In the genomic region with DNA sequence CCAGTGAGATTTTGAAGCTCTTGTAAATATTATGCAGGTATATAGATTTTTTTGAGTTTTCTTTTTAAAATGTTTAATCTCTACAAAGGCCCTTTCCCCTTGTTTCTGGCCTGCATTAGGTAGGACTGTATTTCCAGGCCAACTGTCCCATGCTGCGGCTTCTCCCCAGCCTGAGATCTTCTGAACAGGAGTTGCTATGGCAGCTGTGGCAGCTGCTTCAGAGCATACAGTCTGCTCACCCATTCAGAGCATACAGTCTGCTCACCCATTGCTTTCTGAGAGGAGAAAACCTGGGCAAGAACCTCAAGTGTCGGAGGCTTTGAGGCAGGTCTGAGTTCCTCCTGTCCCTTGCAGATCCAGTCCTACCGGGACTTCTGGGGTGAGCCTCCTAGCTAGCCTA, we compare ENCODE assay signal across 22 mouse cellular contexts. TPM values are rescaled to one million over a fixed set of nuclear protein-coding genes. Genes with fewer than 3 reads are reported as not detected.
DNase-seq lines count a peak whose midpoint lies in the region; ATAC-seq and TF ChIP-seq lines count a peak whose summit lies in the region.
"Had no signal": no experiment of that assay in that cellular context is flagged by ENCODE, and none has a peak within 500 bp of the region (broad histone marks: within the 10 kb centered on the region; RNA-seq: fewer than 3 reads in every experiment).

No protein-coding gene starts in this region.

- peak overlapping the region; percentile 59 for H3K27ac ChIP-seq in midbrain, embryonic 13.5 days
- H3K27ac ChIP-seq in midbrain, embryonic 10.5 days (replicated peaks): no peak overlapping the region
- peak overlapping the region; percentile 45; the same call in 1 of the 2 replicates for H3K27ac ChIP-seq in forebrain, postnatal 0 days (ENCODE audit: low read depth, low read length)
- 0 out of 2 replicates have a peak overlapping the region, but pooled peaks have one; percentile 11 for H3K27ac ChIP-seq in limb, embryonic 15.5 days
- H3K27ac ChIP-seq: embryonic facial prominence, embryonic 15.5 days; heart, adult 2 months; kidney, postnatal 0 days; liver, embryonic 12.5 days had no signal

- peak overlapping the region; percentile 36; the same call in 1 of the 2 replicates for H3K9ac ChIP-seq in midbrain, embryonic 13.5 days (replicated peaks)
- no peak overlapping the region for H3K9ac ChIP-seq in forebrain, postnatal 0 days
- H3K9ac ChIP-seq in limb, embryonic 15.5 days: no peak overlapping the region
- H3K9ac ChIP-seq: embryonic facial prominence, embryonic 15.5 days; liver, embryonic 12.5 days had no signal

- ATAC-seq in frontal cortex, adult (ENCODE audit: low TSS enrichment): 0 out of 2 replicates have a peak, but pooled peaks have one; percentile 29
- 0 out of 2 replicates have a peak, but pooled peaks have one; percentile 17 for ATAC-seq in midbrain, embryonic 13.5 days
- ATAC-seq in forebrain, postnatal 0 days: peak; percentile 55
- no peak for ATAC-seq in limb, embryonic 15.5 days (ENCODE audit: insufficient number of reproducible peaks, low FRiP score, low TSS enrichment, low read depth)
- ATAC-seq: inflammation-experienced regulatory T-cells, adult 6 months; liver, embryonic 12.5 days had no signal

- no peak overlapping the region for H3K4me2 ChIP-seq in midbrain, embryonic 13.5 days (replicated peaks)
- H3K4me2 ChIP-seq in forebrain, postnatal 0 days (ENCODE audit: low read depth): no peak overlapping the region
- H3K4me2 ChIP-seq in limb, embryonic 15.5 days: no peak overlapping the region
- H3K4me2 ChIP-seq: embryonic facial prominence, embryonic 15.5 days; liver, embryonic 12.5 days had no signal

- TF ChIP-seq CTCF in forebrain, postnatal 0 days (IDR thresholded peaks at IDR 0.05; ENCODE audit: low read depth): no peak

- no peaks in the 10 kb centered on the region for H3K36me3 ChIP-seq in midbrain, embryonic 13.5 days
- no peaks in the 10 kb centered on the region for H3K36me3 ChIP-seq in midbrain, embryonic 10.5 days
- H3K36me3 ChIP-seq in forebrain, postnatal 0 days (ENCODE audit: insufficient read depth): no peaks in the 10 kb centered on the region
- H3K36me3 ChIP-seq in limb, embryonic 15.5 days: no peaks in the 10 kb centered on the region
- H3K36me3 ChIP-seq: embryonic facial prominence, embryonic 15.5 days had no signal

- WGBS in midbrain, embryonic 13.5 days: 48% methylated on average over 3 of the region's 3 CpGs
- 81% methylated on average over 3 of the region's 3 CpGs for WGBS in midbrain, embryonic 10.5 days
- WGBS in forebrain, postnatal 0 days: 39% methylated on average over 3 of the region's 3 CpGs
- WGBS in limb, embryonic 15.5 days: 71% methylated on average over 3 of the region's 3 CpGs

- no peak for DNase-seq in frontal cortex, postnatal 36 days (ENCODE audit: low spot score in 2 of 2)
- no peak for DNase-seq in midbrain, embryonic 10.5 days (ENCODE audit: low spot score)
- peak; percentile 40 for DNase-seq in forebrain, postnatal 0 days
- DNase-seq in lung, postnatal 25 days (ENCODE audit: low spot score): no peak
- DNase-seq in kidney, postnatal 25 days: no peak
- DNase-seq: adrenal gland, postnatal 36 days; cerebellum, adult 11 months; cerebellum, adult 9-11 months; gastrocnemius, postnatal 36 days; heart, adult 2 months; kidney, adult 2 months; lung, adult 18-20 months; lung, postnatal 10 days; thymus, adult 2 months; thymus, postnatal 4 days had no signal

- H3K9me3 ChIP-seq in midbrain, embryonic 13.5 days: no peaks in the 10 kb centered on the region
- H3K9me3 ChIP-seq in midbrain, embryonic 10.5 days (replicated peaks): no peaks in the 10 kb centered on the region
- no peaks in the 10 kb centered on the region for H3K9me3 ChIP-seq in forebrain, postnatal 0 days (ENCODE audit: low read length)
- no peaks in the 10 kb centered on the region for H3K9me3 ChIP-seq in limb, embryonic 15.5 days
- H3K9me3 ChIP-seq: embryonic facial prominence, embryonic 15.5 days; liver, embryonic 12.5 days had no signal

- H3K4me3 ChIP-seq in midbrain, embryonic 13.5 days (replicated peaks): no peak overlapping the region
- H3K4me3 ChIP-seq in midbrain, embryonic 10.5 days: no peak overlapping the region
- no peak overlapping the region for H3K4me3 ChIP-seq in forebrain, postnatal 0 days (ENCODE audit: low read depth, low read length)
- H3K4me3 ChIP-seq in limb, embryonic 15.5 days: no peak overlapping the region
- H3K4me3 ChIP-seq: embryonic facial prominence, embryonic 15.5 days; heart, adult 2 months; liver, embryonic 12.5 days had no signal

- no peaks in the 10 kb centered on the region for H3K27me3 ChIP-seq in midbrain, embryonic 13.5 days
- no peaks in the 10 kb centered on the region for H3K27me3 ChIP-seq in midbrain, embryonic 10.5 days (ENCODE audit: low read depth, poor library complexity, severe bottlenecking)
- no peaks in the 10 kb centered on the region for H3K27me3 ChIP-seq in forebrain, postnatal 0 days (ENCODE audit: insufficient read depth, low read length)
- H3K27me3 ChIP-seq in limb, embryonic 15.5 days: no peaks in the 10 kb centered on the region
- H3K27me3 ChIP-seq: embryonic facial prominence, embryonic 15.5 days; liver, embryonic 12.5 days had no signal

- H3K4me1 ChIP-seq in midbrain, embryonic 13.5 days (replicated peaks): peaks cover 53% of the 10 kb centered on the region
- H3K4me1 ChIP-seq in midbrain, embryonic 10.5 days: peaks cover 35% of the 10 kb centered on the region
- H3K4me1 ChIP-seq in forebrain, postnatal 0 days (ENCODE audit: insufficient read depth): peaks cover 9% of the 10 kb centered on the region; the same call in 1 of the 2 replicates
- peaks cover 38% of the 10 kb centered on the region for H3K4me1 ChIP-seq in limb, embryonic 15.5 days

RNA-seq across cellular contexts. Expression of a gene that starts 16.3 kb away (rescaled TPM):
- 16.8 and 16.9 TPM in 2 replicates for polyA plus RNA-seq in midbrain, embryonic 13.5 days (2015; fragmentation: Nextera tagmentation; extraction: Ambion mirVana)
- 9.9 TPM in 2 replicates for polyA plus RNA-seq in midbrain, embryonic 10.5 days (2016; fragmentation: Nextera tagmentation; extraction: Ambion mirVana)
- 27.9 and 31.0 TPM in 2 replicates for total RNA-seq in forebrain, postnatal 0 days (2014; rRNA removed)
- 9.1 and 12.5 TPM in 2 replicates for polyA plus RNA-seq in forebrain, postnatal 0 days (2015; fragmentation: Nextera tagmentation; extraction: Ambion mirVana)
- 14.3 and 16.5 TPM in 2 replicates for polyA plus RNA-seq in limb, embryonic 15.5 days (2015; fragmentation: Nextera tagmentation; extraction: Ambion mirVana)
